Mouse (Mus musculus) midbrain, embryonic 13.5 days (tissue): ENCODE results near the gene Intu. TPM values are rescaled to one million over a fixed set of nuclear protein-coding genes. Genes with fewer than 3 reads are reported as not detected.

Experiments
- ATAC-seq: fragments of 200-750 bp; cut with Nextera tagmentation; 2 replicates; pipeline ENCODE4 v1.8.0; 2017; ENCODE audit warnings: mild to moderate bottlenecking, moderate TSS enrichment, moderate library complexity
- H3K27ac ChIP-seq: fragments of 300-500 bp; sonication (generic); 2 replicates; pipeline ENCODE4 v1.5.1; 2015; ENCODE audit warnings: inconsistent platforms, mild to moderate bottlenecking, moderate library complexity
- H3K27me3 ChIP-seq: fragments of 300-500 bp; sonication (generic); 2 replicates; pipeline ENCODE4 v1.6.1; 2015; ENCODE audit warnings: mild to moderate bottlenecking, inconsistent platforms
- H3K36me3 ChIP-seq: fragments of 300-500 bp; sonication (generic); 2 replicates; pipeline ENCODE4 v1.6.1; 2015; ENCODE audit warnings: mild to moderate bottlenecking, inconsistent platforms
- H3K4me1 ChIP-seq: fragments of 300-500 bp; sonication (generic); replicated peaks from 2 replicates; pipeline ENCODE4 v1.6.1; 2015; ENCODE audit warnings: inconsistent platforms
- H3K4me2 ChIP-seq: fragments of 300-500 bp; sonication (generic); replicated peaks from 2 replicates; pipeline ENCODE4 v1.6.1; 2015; ENCODE audit warnings: moderate library complexity, mild to moderate bottlenecking, inconsistent platforms
- H3K4me3 ChIP-seq: fragments of 300-500 bp; sonication (generic); replicated peaks from 2 replicates; pipeline ENCODE4 v1.5.1; 2015; ENCODE audit warnings: mild to moderate bottlenecking, inconsistent platforms
- H3K9ac ChIP-seq: fragments of 300-500 bp; sonication (generic); replicated peaks from 2 replicates; pipeline ENCODE4 v1.6.1; 2015; ENCODE audit warnings: mild to moderate bottlenecking, inconsistent platforms
- H3K9me3 ChIP-seq: fragments of 300-500 bp; sonication (generic); 2 replicates; pipeline ENCODE4 v1.6.1; 2016; ENCODE audit warnings: mild to moderate bottlenecking, inconsistent platforms
- WGBS: fragments of 180-500 bp; shearing (Covaris S2); methylation state at CpG from one replicate; pipeline ENCODE4 v1.1.7; 2015; 5-methylcytosine and 5-hydroxymethylcytosine counted together
- microRNA-seq: library from miRNA; unstranded; fragments of <30 nt; microRNA quantifications from one replicate; pipeline ENCODE4, GENCODE M21; 2016
- polyA plus RNA-seq: library from polyadenylated mRNA; unstranded; fragments of >200 nt; fragmentation: Nextera tagmentation; extraction: Ambion mirVana; gene quantifications from 2 replicates; pipeline ENCODE4 v1.2.1, GENCODE M21; 2015

The Intu gene
- polyA plus RNA-seq, 1 experiment from 2014 or later, result 4.2 TPM

GRCm38 (mm10) chr3:40744836-40745660, 214.0 kb downstream of the Intu start:
- H3K4me2 ChIP-seq, result peak overlapping the region; percentile 77
- H3K9ac ChIP-seq, result peak overlapping the region; percentile 87
- no peaks in the 10 kb centered on the region for H3K36me3 ChIP-seq
- peak overlapping the region; percentile 93 for H3K27ac ChIP-seq
- H3K9me3 ChIP-seq, result no peaks in the 10 kb centered on the region
- 0 out of 2 replicates have a peak, but pooled peaks cover 3% of the 10 kb centered on the region for H3K27me3 ChIP-seq
- peak; percentile 97 for ATAC-seq
- WGBS, result under 1% methylated on average over 33 of the region's 93 CpGs
- H3K4me3 ChIP-seq, result peak overlapping the region; percentile 82
- peaks cover 19% of the 10 kb centered on the region for H3K4me1 ChIP-seq

- ATAC-seq, result no peak
- Histone ChIP-seq H3K9me3 (no peaks in the 10 kb centered on the region), H3K9ac (peak overlapping the region; percentile 87), H3K27ac (peak overlapping the region; percentile 93), H3K36me3 (no peaks in the 10 kb centered on the region), H3K4me2 (peak overlapping the region; percentile 77), H3K4me1 (peaks cover 19% of the 10 kb centered on the region), H3K4me3 (peak overlapping the region; percentile 82), H3K27me3 (0 out of 2 replicates have a peak, but pooled peaks cover 3% of the 10 kb centered on the region)
- WGBS, result under 1% methylated on average over 37 of the region's 37 CpGs
These were observed 214.8 kb downstream of the Intu start for GRCm38 (mm10) chr3:40745661-40746547.

Small RNA genes within 50 kb of the gene (microRNA-seq; reads per million reads assigned to microRNA genes)
- gene Gm23810, result not detected

Other genes starting within 250 kb of the Intu start
- 0.34 and 0.48 TPM in 2 replicates for gene Slc25a31, start 177.6 kb downstream of the Intu start, polyA plus RNA-seq
- gene Hspa4l, start 213.2 kb downstream of the Intu start, polyA plus RNA-seq, result 55.6 and 60.1 TPM in 2 replicates